Mouse (Mus musculus): Measurements from ENCODE around the gene Morc1.

- TF ChIP-seq POLR2A (IDR thresholded peaks at IDR 0.05; ENCODE audit: extremely low read depth, insufficient read depth, low read length) (no peak), CTCF (IDR thresholded peaks at IDR 0.05; ENCODE audit: extremely low read depth, insufficient read depth, low read length) (no peak)
Measured at GRCm38 (mm10) chr16:48629710-48630109, 198.7 kb downstream of the Morc1 start.
